Mouse (Mus musculus) thymus, postnatal 0 days (tissue): ENCODE measurements at regions not wholly inside any gene's neighbourhood (a gene's known extent, or its start where the extent isn't known, plus 50 kb on each side); places are given as distances from the start of the nearest gene placed in this dataset.
"Not testable (repeated sequence)": the region's sequence is repeated elsewhere in the genome, so short reads cannot be mapped to it uniquely, and the experiment has no call there.

Source experiments
- DNase-seq: peaks from one replicate; pipeline ENCODE4 v3.0.0-alpha.2; 2015; ENCODE audit warnings: low spot score

DNA sequence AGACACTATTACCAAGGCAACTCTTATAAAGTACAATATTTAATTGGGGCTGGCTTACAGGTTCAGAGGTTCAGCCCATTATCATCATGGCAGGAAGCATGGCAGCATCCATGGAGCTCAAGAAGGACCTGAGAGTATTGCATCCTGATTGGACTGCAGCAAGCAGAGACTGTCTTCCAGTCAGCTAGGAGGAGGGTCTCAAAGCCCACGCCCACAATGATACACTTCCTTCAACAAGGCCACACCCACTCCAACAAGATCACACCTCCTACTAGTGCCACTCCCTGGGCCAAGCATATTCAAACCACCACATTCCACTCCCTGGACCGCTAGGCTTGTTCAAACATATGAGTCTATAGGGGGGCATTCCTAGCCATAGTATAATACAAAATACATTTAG is 78.6 kb upstream of the Slc25a13 start:
- DNase-seq: not testable (repeated sequence)

DNA sequence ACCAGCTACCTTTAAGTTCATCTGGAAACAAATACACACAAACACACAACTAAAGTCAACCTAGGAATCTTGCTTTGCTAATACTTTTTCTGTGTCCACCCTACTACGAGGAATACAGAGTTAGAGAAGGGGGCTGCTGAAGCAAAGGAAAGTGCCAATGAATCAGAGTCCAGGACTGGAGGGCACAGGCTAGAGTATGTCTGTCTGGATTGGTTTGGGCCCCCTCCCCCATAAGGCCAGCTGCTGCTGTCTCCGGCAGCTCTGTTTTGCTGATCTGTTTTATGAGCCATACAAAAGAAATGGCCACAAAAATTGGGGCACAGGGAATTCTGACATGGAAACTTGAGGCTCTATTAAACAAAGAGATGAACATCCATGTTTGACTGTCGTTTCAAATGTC is 74.8 kb upstream of the Slc25a13 start:
- DNase-seq: no peak

DNA sequence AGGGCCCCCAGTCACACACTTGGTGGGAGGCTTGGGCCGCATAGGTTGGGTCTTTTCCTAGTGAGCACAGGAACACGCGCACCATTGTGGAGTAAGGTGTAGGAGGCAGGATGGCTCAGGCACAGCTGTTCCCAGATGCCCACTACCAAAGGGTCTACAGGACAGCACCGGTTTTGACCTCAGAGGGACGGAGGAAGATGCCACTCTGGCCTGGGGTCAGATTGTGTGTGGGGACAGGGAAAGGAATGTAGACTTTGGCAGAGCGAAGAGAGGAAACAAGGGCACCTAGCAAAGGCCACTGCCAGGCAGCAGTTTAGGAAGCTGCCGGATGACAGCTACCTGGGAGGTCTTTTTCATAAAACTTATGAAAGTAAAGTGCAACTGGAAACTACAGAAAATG is 73.5 kb upstream of the Slc25a13 start:
- DNase-seq: no peak

DNA sequence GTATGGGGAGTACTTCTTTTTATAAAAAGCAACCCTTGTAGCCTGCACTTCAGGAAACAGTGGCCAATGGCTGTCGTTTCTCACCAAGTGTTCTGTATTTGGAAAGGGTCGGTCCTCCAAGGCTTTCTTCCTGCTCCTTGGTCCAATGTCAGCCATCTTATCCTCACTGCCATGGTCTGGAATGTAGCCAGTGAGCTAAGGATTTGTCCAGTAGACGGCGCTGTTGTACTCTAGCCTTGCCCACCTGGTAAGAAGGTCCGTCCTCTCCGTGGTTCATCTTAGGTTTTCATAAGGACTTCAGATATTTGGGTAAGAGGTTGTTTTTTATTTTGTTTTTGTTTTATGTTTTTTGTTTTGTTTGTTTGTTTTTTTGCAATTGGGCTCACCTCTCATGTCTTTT is 72.8 kb upstream of the Slc25a13 start:
- peak; percentile 29 for DNase-seq

DNA sequence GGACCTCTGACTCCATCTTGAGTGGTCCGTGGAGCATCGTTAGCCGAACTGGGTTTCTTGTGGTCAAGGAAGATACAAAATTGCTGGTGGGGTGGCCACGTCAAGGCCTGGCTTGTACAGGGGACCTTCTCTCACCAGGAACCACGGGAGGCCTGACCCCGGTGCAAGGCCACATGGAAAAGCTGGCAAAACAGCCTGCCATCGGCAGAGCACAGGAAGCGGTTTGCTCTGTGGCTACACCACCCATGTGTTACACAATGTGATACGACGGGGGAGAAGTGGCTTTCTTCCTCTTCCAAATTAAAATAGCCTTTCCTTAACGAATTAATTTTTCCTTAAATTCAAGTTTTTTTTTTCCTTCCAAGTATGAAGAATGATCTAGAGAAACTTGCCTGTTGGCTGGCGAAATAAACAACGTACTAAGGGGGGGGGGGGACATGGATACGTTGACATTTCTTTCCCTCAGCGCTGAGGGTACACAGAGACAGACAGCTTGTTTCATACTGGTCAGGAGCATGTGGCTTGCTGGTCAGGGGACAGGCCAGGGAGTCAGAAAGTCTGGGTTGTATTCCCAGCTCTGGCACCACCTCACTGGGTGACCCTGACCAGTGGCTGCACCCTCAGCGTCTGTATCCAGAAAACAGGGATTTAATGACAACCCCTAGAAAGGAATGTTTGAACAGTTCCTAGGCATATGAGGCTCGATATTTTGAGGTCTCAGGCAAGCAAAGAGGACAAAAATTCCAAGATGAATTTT is 64.0 kb upstream of the Slc25a13 start:
- no peak for DNase-seq

DNA sequence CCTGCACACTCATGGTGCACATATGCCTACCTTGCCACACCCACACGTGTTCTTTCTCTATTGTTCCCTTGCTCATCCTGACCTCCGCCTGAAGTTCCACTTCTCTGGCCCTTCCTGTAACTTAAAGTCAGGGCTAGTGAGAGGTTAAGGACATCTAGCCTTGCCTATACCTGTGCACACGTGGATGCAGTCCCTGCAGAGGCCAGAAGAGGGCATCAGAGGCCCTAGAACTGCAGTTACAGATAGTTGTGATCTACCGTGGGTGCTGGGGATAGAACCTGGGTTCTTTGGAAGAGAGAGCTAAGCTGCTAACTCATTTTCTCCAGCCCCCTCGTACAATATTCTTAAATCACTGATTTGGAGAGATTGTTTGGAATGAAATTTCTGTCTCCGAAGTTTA is 62.7 kb upstream of the Slc25a13 start:
- DNase-seq: no peak

DNA sequence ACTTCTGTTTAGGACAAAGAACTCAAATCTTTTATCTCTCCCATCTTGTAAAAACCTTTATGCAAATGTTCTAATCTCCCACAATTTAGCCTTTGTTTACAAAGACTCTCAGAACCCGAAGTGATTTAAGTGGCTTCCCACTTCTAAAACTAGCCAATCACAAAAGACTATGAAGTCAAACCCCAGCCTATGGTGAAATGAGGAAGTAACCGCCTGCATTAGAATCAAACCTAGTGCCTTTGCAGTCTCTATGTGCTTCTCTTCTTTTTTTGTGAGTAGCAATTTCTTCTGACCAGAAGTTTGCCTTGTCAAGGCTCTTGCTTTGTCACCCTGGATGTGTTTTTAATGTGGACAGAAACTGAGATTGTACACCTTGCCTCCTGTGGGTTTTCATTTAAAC is 53.6 kb upstream of the Slc25a13 start:
- DNase-seq: no peak
